In genomic region chr8:26268751-26269415, GRCm38 (mm10) we compare ENCODE assay signal across 13 mouse cellular contexts.
DNase-seq lines count a peak whose midpoint lies in the region; ATAC-seq lines count a peak whose summit lies in the region.
"Had no signal": no experiment of that assay in that cellular context is flagged by ENCODE, and none has a peak within 500 bp of the region (broad histone marks: within the 10 kb centered on the region; RNA-seq: fewer than 3 reads in every experiment).

No protein-coding gene starts in this region.

- peaks cover 68% of the 10 kb centered on the region for H3K4me1 ChIP-seq in embryonic facial prominence, embryonic 10.5 days
- H3K4me1 ChIP-seq in intestine, embryonic 16.5 days (ENCODE audit: control insufficient read depth, insufficient read depth, low read length) = no peaks in the 10 kb centered on the region

- H3K36me3 ChIP-seq in embryonic facial prominence, embryonic 10.5 days (replicated peaks) = no peaks in the 10 kb centered on the region
- H3K36me3 ChIP-seq in intestine, embryonic 16.5 days (ENCODE audit: control insufficient read depth, insufficient read depth, low read length) = no peaks in the 10 kb centered on the region
- H3K36me3 ChIP-seq: neural tube, embryonic 12.5 days had no signal

- H3K9me3 ChIP-seq in embryonic facial prominence, embryonic 10.5 days = no peaks in the 10 kb centered on the region
- H3K9me3 ChIP-seq in intestine, embryonic 16.5 days (ENCODE audit: control insufficient read depth, low read length) = no peaks in the 10 kb centered on the region
- H3K9me3 ChIP-seq: neural tube, embryonic 12.5 days had no signal

- WGBS in embryonic facial prominence, embryonic 10.5 days = 50% methylated on average over 17 of the region's 17 CpGs
- 50% methylated on average over 17 of the region's 17 CpGs for WGBS in intestine, embryonic 16.5 days

- H3K9ac ChIP-seq in intestine, embryonic 16.5 days (ENCODE audit: low read depth, low read length) = no peak overlapping the region
- H3K9ac ChIP-seq: liver, embryonic 14.5 days; neural tube, embryonic 12.5 days had no signal

- no peak overlapping the region for H3K4me2 ChIP-seq in intestine, embryonic 16.5 days (ENCODE audit: low read depth, low read length)
- H3K4me2 ChIP-seq: neural tube, embryonic 12.5 days had no signal

- intact Hi-C loops in heart, postnatal 25 days (cut with DNase I) = no loop called here

- no peak overlapping the region for H3K4me3 ChIP-seq in embryonic facial prominence, embryonic 10.5 days
- no peak overlapping the region for H3K4me3 ChIP-seq in intestine, embryonic 16.5 days (ENCODE audit: low read length)
- H3K4me3 ChIP-seq: neural tube, embryonic 12.5 days had no signal

- H3K27ac ChIP-seq in embryonic facial prominence, embryonic 10.5 days (replicated peaks) = peak overlapping the region; percentile 57
- H3K27ac ChIP-seq in intestine, embryonic 16.5 days (ENCODE audit: low read length) = no peak overlapping the region
- H3K27ac ChIP-seq: liver, embryonic 14.5 days; neural tube, embryonic 12.5 days had no signal

- no peaks in the 10 kb centered on the region for H3K27me3 ChIP-seq in embryonic facial prominence, embryonic 10.5 days (replicated peaks; ENCODE audit: low read depth, poor library complexity, severe bottlenecking)
- H3K27me3 ChIP-seq in intestine, embryonic 16.5 days (replicated peaks; ENCODE audit: control insufficient read depth, insufficient read depth, low read length) = 0 out of 2 replicates have a peak, but pooled peaks cover 7% of the 10 kb centered on the region

- no peak for ATAC-seq in granulocyte monocyte progenitor cell, adult 5-6 weeks (replicated peaks; ENCODE audit: poor library complexity, severe bottlenecking)
- no peak; the same call in 1 of the 2 replicates for ATAC-seq in intestine, embryonic 16.5 days

- DNase-seq in embryo, embryonic 10 days (ENCODE audit: low spot score) = peak; percentile 47
- no peak for DNase-seq in embryo, embryonic 11 days
- DNase-seq in embryonic facial prominence, embryonic 10.5 days (ENCODE audit: low spot score) = peak; percentile 20
- DNase-seq in heart, postnatal 25 days (ENCODE audit: low spot score) = peak; percentile 18
- peak; percentile 28 to 50 for DNase-seq in kidney, postnatal 4 days
- DNase-seq in left cerebral cortex, adult 11 months (ENCODE audit: low spot score) = no peak
- DNase-seq: B cell, adult 2 months; cerebellum, postnatal 25 days; thymus, postnatal 14 days had no signal

Comparison
In these comparisons a context has a peak if more than half of its experiments do, and no peak if none do; other contexts are left out.
1. DNase-seq: peak in embryo, embryonic 10 days (single experiment), embryonic facial prominence, embryonic 10.5 days (single experiment), heart, postnatal 25 days (single experiment) and kidney, postnatal 4 days (2 of 2); none in embryo, embryonic 11 days (single experiment) and left cerebral cortex, adult 11 months (single experiment).